Mouse (Mus musculus): Measurements from ENCODE around the gene Sik2.

DNA sequence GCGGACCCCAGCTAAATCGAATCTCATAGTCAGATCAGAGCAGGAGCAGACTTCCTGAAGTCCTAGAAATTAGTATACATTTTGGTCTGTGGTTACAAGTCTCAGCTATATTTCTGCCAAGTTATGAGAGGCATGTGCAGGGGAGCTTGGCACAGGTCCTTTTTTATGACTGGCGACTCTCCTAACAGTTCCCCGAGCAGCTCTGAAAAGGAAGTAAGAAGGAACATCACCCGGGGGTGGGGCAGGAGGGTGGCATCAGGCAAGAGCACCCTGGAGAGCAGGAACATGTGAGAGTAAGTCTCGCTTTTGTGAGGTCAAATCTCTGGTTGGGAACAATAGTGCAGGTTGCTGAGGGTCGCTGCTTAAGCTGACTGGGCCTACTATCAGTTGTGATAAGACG is 158.2 kb downstream of the Sik2 start:
- no peak for TF ChIP-seq CTCF (IDR thresholded peaks at IDR 0.05; ENCODE audit: control insufficient read depth, insufficient read depth, insufficient read length)
- no peak for TF ChIP-seq USF1 (IDR thresholded peaks at IDR 0.05; ENCODE audit: low read depth)
- no peak for TF ChIP-seq MYOG (IDR thresholded peaks at IDR 0.05; ENCODE audit: control insufficient read depth, extremely low read depth, insufficient read length)
- TF ChIP-seq MAX (IDR thresholded peaks at IDR 0.05), result no peak
- TF ChIP-seq FOSL1 (IDR thresholded peaks at IDR 0.05; ENCODE audit: insufficient read depth, low read length, poor library complexity, severe bottlenecking), result no peak
- TF ChIP-seq MYOD1 (IDR thresholded peaks at IDR 0.05; ENCODE audit: control insufficient read depth, insufficient read length, low read depth), result no peak

Data from C2C12 (cell line).